10 mouse cellular contexts compared by ENCODE assay signal in genomic region chr11:72458502-72458901, GRCm38 (mm10). TPM values are rescaled to one million over a fixed set of nuclear protein-coding genes. Genes with fewer than 3 reads are reported as not detected.
A peak's percentile ranks its signal among the peaks of the same experiment; 100 is the strongest.
DNase-seq lines count a peak whose midpoint lies in the region; ATAC-seq and TF ChIP-seq lines count a peak whose summit lies in the region.
"Had no signal": no experiment of that assay in that cellular context is flagged by ENCODE, and none has a peak within 500 bp of the region (broad histone marks: within the 10 kb centered on the region; RNA-seq: fewer than 3 reads in every experiment).

No protein-coding gene starts in this region.

- no peaks in the 10 kb centered on the region for H3K9me3 ChIP-seq in forebrain, embryonic 10.5 days
- no peaks in the 10 kb centered on the region for H3K9me3 ChIP-seq in forebrain, embryonic 14.5 days (replicated peaks; ENCODE audit: control insufficient read depth, low read length)
- no peaks in the 10 kb centered on the region for H3K9me3 ChIP-seq in kidney, embryonic 16.5 days (ENCODE audit: low read length)
- H3K9me3 ChIP-seq in embryonic facial prominence, embryonic 14.5 days (ENCODE audit: control insufficient read depth, low read length) = no peaks in the 10 kb centered on the region
- H3K9me3 ChIP-seq in liver, postnatal 0 days (ENCODE audit: low read length) = no peaks in the 10 kb centered on the region

- peaks cover 34% of the 10 kb centered on the region for H3K4me1 ChIP-seq in forebrain, embryonic 10.5 days
- no peaks in the 10 kb centered on the region for H3K4me1 ChIP-seq in forebrain, embryonic 14.5 days (ENCODE audit: control insufficient read depth, insufficient read depth, low read length)
- 0 out of 2 replicates have a peak, but pooled peaks cover 3% of the 10 kb centered on the region for H3K4me1 ChIP-seq in kidney, embryonic 16.5 days (ENCODE audit: insufficient read depth, low read length)
- H3K4me1 ChIP-seq in embryonic facial prominence, embryonic 14.5 days (ENCODE audit: control insufficient read depth, insufficient read depth, low read length) = no peaks in the 10 kb centered on the region
- peaks cover 32% of the 10 kb centered on the region for H3K4me1 ChIP-seq in liver, postnatal 0 days (ENCODE audit: insufficient read depth)

- no peak for TF ChIP-seq EP300 in liver, postnatal 0 days (IDR thresholded peaks at IDR 0.05; ENCODE audit: low read depth)

- WGBS in forebrain, embryonic 10.5 days = 85% methylated on average over 3 of the region's 3 CpGs
- WGBS in forebrain, embryonic 14.5 days = 82% methylated on average over 3 of the region's 3 CpGs
- 72% methylated on average over 3 of the region's 3 CpGs for WGBS in kidney, embryonic 16.5 days
- WGBS in embryonic facial prominence, embryonic 14.5 days = 76% methylated on average over 3 of the region's 3 CpGs
- 33% methylated on average over 3 of the region's 3 CpGs for WGBS in liver, postnatal 0 days (ENCODE audit: insufficient replicate concordance)

- DNase-seq in forebrain, embryonic 10.5 days (ENCODE audit: extremely low spot score, low spot score) = no peak
- DNase-seq in forebrain, embryonic 14.5 days (ENCODE audit: low spot score) = no peak
- no peak for DNase-seq in kidney, postnatal 10 days
- no peak for DNase-seq in embryonic facial prominence, embryonic 14.5 days (ENCODE audit: low spot score)
- DNase-seq in liver, postnatal 0 days = no peak
- DNase-seq in thymus, adult 18-20 months = no peak
- DNase-seq: adrenal gland, postnatal 25 days; embryo, embryonic 11 days had no signal

- H3K4me2 ChIP-seq in forebrain, embryonic 14.5 days (ENCODE audit: low read length) = no peak overlapping the region
- H3K4me2 ChIP-seq in kidney, embryonic 16.5 days (replicated peaks; ENCODE audit: low read depth, low read length) = no peak overlapping the region; the same call in 1 of the 2 replicates
- no peak overlapping the region for H3K4me2 ChIP-seq in embryonic facial prominence, embryonic 14.5 days (ENCODE audit: low read depth, low read length)
- peak overlapping the region; percentile 58 for H3K4me2 ChIP-seq in liver, postnatal 0 days (ENCODE audit: low read depth, low read length)

- no peaks in the 10 kb centered on the region for H3K27me3 ChIP-seq in forebrain, embryonic 10.5 days (ENCODE audit: poor library complexity, severe bottlenecking)
- H3K27me3 ChIP-seq in forebrain, embryonic 14.5 days (replicated peaks; ENCODE audit: control insufficient read depth, insufficient read depth, low read length) = no peaks in the 10 kb centered on the region
- H3K27me3 ChIP-seq in kidney, embryonic 16.5 days (ENCODE audit: insufficient read depth, low read length) = no peaks in the 10 kb centered on the region
- no peaks in the 10 kb centered on the region for H3K27me3 ChIP-seq in embryonic facial prominence, embryonic 14.5 days (replicated peaks; ENCODE audit: control insufficient read depth, insufficient read depth, low read length)
- H3K27me3 ChIP-seq in liver, postnatal 0 days (ENCODE audit: insufficient read depth, low read length) = no peaks in the 10 kb centered on the region

- H3K4me3 ChIP-seq in forebrain, embryonic 10.5 days = no peak overlapping the region
- H3K4me3 ChIP-seq in forebrain, embryonic 14.5 days (ENCODE audit: low read depth, low read length) = no peak overlapping the region
- no peak overlapping the region for H3K4me3 ChIP-seq in kidney, embryonic 16.5 days (ENCODE audit: low read length)
- H3K4me3 ChIP-seq in embryonic facial prominence, embryonic 14.5 days (ENCODE audit: low read depth, low read length) = no peak overlapping the region
- H3K4me3 ChIP-seq in liver, postnatal 0 days (ENCODE audit: low read depth, low read length) = peak overlapping the region; percentile 30

- H3K36me3 ChIP-seq in forebrain, embryonic 10.5 days (replicated peaks) = peaks cover under 1% of the 10 kb centered on the region; the same call in 1 of the 2 replicates
- peaks cover 12% of the 10 kb centered on the region; the same call in 1 of the 2 replicates for H3K36me3 ChIP-seq in forebrain, embryonic 14.5 days (ENCODE audit: control insufficient read depth, insufficient read depth, low read length)
- no peaks in the 10 kb centered on the region for H3K36me3 ChIP-seq in kidney, embryonic 16.5 days (ENCODE audit: insufficient read depth, low read length)
- no peaks in the 10 kb centered on the region for H3K36me3 ChIP-seq in embryonic facial prominence, embryonic 14.5 days (ENCODE audit: control insufficient read depth, insufficient read depth, low read length)
- H3K36me3 ChIP-seq in liver, postnatal 0 days (replicated peaks; ENCODE audit: insufficient read depth, low read length) = peaks cover 7% of the 10 kb centered on the region; the same call in 1 of the 2 replicates

- TF ChIP-seq CTCF in liver, postnatal 0 days (IDR thresholded peaks at IDR 0.05; ENCODE audit: low read depth) = no peak

- no peak for ATAC-seq in forebrain, embryonic 14.5 days
- no peak for ATAC-seq in kidney, embryonic 16.5 days (ENCODE audit: low FRiP score, low TSS enrichment)
- ATAC-seq in embryonic facial prominence, embryonic 14.5 days (ENCODE audit: low read depth) = no peak
- ATAC-seq in liver, postnatal 0 days = peak; percentile 40
- ATAC-seq in cerebellum, adult (ENCODE audit: insufficient number of reproducible peaks, low FRiP score, low TSS enrichment) = no peak

- H3K27ac ChIP-seq in forebrain, embryonic 10.5 days = peak overlapping the region; percentile 12; the same call in 1 of the 2 replicates
- no peak overlapping the region for H3K27ac ChIP-seq in forebrain, embryonic 14.5 days (ENCODE audit: low read depth, low read length)
- H3K27ac ChIP-seq in kidney, embryonic 16.5 days (ENCODE audit: low read length) = peak overlapping the region; percentile 59
- H3K27ac ChIP-seq in embryonic facial prominence, embryonic 14.5 days (replicated peaks; ENCODE audit: low read depth, low read length) = peak overlapping the region; percentile 0; the same call in 1 of the 2 replicates
- H3K27ac ChIP-seq in liver, postnatal 0 days (ENCODE audit: low read depth) = peak overlapping the region; percentile 78

- no peak overlapping the region for H3K9ac ChIP-seq in forebrain, embryonic 14.5 days (ENCODE audit: low read length)
- H3K9ac ChIP-seq in kidney, embryonic 16.5 days (replicated peaks; ENCODE audit: low read length) = 0 out of 2 replicates have a peak overlapping the region, but pooled peaks have one; percentile 1
- no peak overlapping the region for H3K9ac ChIP-seq in embryonic facial prominence, embryonic 14.5 days (ENCODE audit: low read depth, low read length)
- peak overlapping the region; percentile 38; the same call in 1 of the 2 replicates for H3K9ac ChIP-seq in liver, postnatal 0 days (replicated peaks)

RNA-seq across cellular contexts. Expression of gene Mybbp1a, which starts 17.3 kb away (rescaled TPM):
- polyA plus RNA-seq in forebrain, embryonic 10.5 days (2016; fragmentation: Nextera tagmentation; extraction: Ambion mirVana) = 248 and 256 TPM in 2 replicates
- polyA plus RNA-seq in forebrain, embryonic 14.5 days (2014; fragmentation: Nextera tagmentation; extraction: Ambion mirVana) = 80.5 and 82.1 TPM in 2 replicates
- polyA plus RNA-seq in kidney, embryonic 16.5 days (2015; fragmentation: Nextera tagmentation; extraction: Ambion mirVana) = 175 and 177 TPM in 2 replicates
- 114 and 123 TPM in 2 replicates for polyA plus RNA-seq in embryonic facial prominence, embryonic 14.5 days (2014; fragmentation: Nextera tagmentation; extraction: Ambion mirVana)
- polyA plus RNA-seq in liver, postnatal 0 days (2015; fragmentation: Nextera tagmentation; extraction: Ambion mirVana) = 40.2 and 44.5 TPM in 2 replicates

RNA-seq across cellular contexts. Expression of gene Ggt6, which starts 23.2 kb away (rescaled TPM):
- not detected in 2 replicates for polyA plus RNA-seq in forebrain, embryonic 10.5 days (2016; fragmentation: Nextera tagmentation; extraction: Ambion mirVana)
- not detected in 2 replicates for polyA plus RNA-seq in forebrain, embryonic 14.5 days (2014; fragmentation: Nextera tagmentation; extraction: Ambion mirVana)
- 1.6 and 2.2 TPM in 2 replicates for polyA plus RNA-seq in kidney, embryonic 16.5 days (2015; fragmentation: Nextera tagmentation; extraction: Ambion mirVana)
- polyA plus RNA-seq in embryonic facial prominence, embryonic 14.5 days (2014; fragmentation: Nextera tagmentation; extraction: Ambion mirVana) = 1.8 and 2.5 TPM in 2 replicates
- polyA plus RNA-seq in liver, postnatal 0 days (2015; fragmentation: Nextera tagmentation; extraction: Ambion mirVana) = 0.79 and 1.2 TPM in 2 replicates

RNA-seq across cellular contexts. Expression of gene Spns2, which starts 31.2 kb away (rescaled TPM):
- polyA plus RNA-seq in forebrain, embryonic 10.5 days (2016; fragmentation: Nextera tagmentation; extraction: Ambion mirVana) = 2.0 and 3.0 TPM in 2 replicates
- 4.6 and 5.8 TPM in 2 replicates for polyA plus RNA-seq in forebrain, embryonic 14.5 days (2014; fragmentation: Nextera tagmentation; extraction: Ambion mirVana)
- polyA plus RNA-seq in kidney, embryonic 16.5 days (2015; fragmentation: Nextera tagmentation; extraction: Ambion mirVana) = 2.5 and 3.3 TPM in 2 replicates
- polyA plus RNA-seq in embryonic facial prominence, embryonic 14.5 days (2014; fragmentation: Nextera tagmentation; extraction: Ambion mirVana) = 6.0 and 9.5 TPM in 2 replicates
- 4.1 and 4.9 TPM in 2 replicates for polyA plus RNA-seq in liver, postnatal 0 days (2015; fragmentation: Nextera tagmentation; extraction: Ambion mirVana)

RNA-seq across cellular contexts. Expression of gene Smtnl2, which starts 47.0 kb away (rescaled TPM):
- polyA plus RNA-seq in forebrain, embryonic 10.5 days (2016; fragmentation: Nextera tagmentation; extraction: Ambion mirVana) = 10.6 and 12.5 TPM in 2 replicates
- 1.4 and 1.6 TPM in 2 replicates for polyA plus RNA-seq in forebrain, embryonic 14.5 days (2014; fragmentation: Nextera tagmentation; extraction: Ambion mirVana)
- 109 and 124 TPM in 2 replicates for polyA plus RNA-seq in kidney, embryonic 16.5 days (2015; fragmentation: Nextera tagmentation; extraction: Ambion mirVana)
- 24.8 and 26.7 TPM in 2 replicates for polyA plus RNA-seq in embryonic facial prominence, embryonic 14.5 days (2014; fragmentation: Nextera tagmentation; extraction: Ambion mirVana)
- 3.5 and 4.0 TPM in 2 replicates for polyA plus RNA-seq in liver, postnatal 0 days (2015; fragmentation: Nextera tagmentation; extraction: Ambion mirVana)

Comparison
In these comparisons a context has a peak if more than half of its experiments do, and no peak if none do; other contexts are left out.
1. H3K9ac ChIP-seq: peak in kidney, embryonic 16.5 days (single experiment) and liver, postnatal 0 days (single experiment); none in forebrain, embryonic 14.5 days (single experiment) and embryonic facial prominence, embryonic 14.5 days (single experiment).